Mouse (Mus musculus): ENCODE measurements at regions not wholly inside any gene's neighbourhood (a gene's known extent, or its start where the extent isn't known, plus 50 kb on each side); places are given as distances from the start of the nearest gene placed in this dataset.

GRCm38 (mm10) chr7:70712141-70712540 is 345.6 kb upstream of the Nr2f2 start:
- Histone ChIP-seq H3K27ac (ENCODE audit: insufficient read depth, low read depth, low read length) (no peak overlapping the region), H3K4me3 (ENCODE audit: insufficient read depth, low read depth, low read length) (no peak overlapping the region), H3K4me1 (ENCODE audit: control insufficient read depth, insufficient read depth, low read length) (no peaks in the 10 kb centered on the region)
- no peak for TF ChIP-seq POLR2A (IDR thresholded peaks at IDR 0.05; ENCODE audit: insufficient read depth, low read depth, low read length)
- no peak for TF ChIP-seq CTCF (IDR thresholded peaks at IDR 0.05; ENCODE audit: insufficient read depth, low read depth, low read length)
- WGBS = 56% methylated on average over 6 of the region's 6 CpGs

GRCm38 (mm10) chr7:70706281-70706680 is 339.7 kb upstream of the Nr2f2 start:
- TF ChIP-seq POLR2A (IDR thresholded peaks at IDR 0.05; ENCODE audit: insufficient read depth, low read depth, low read length) (no peak), CTCF (IDR thresholded peaks at IDR 0.05; ENCODE audit: insufficient read depth, low read depth, low read length) (no peak)
- WGBS = 46% methylated on average over 9 of the region's 9 CpGs
- no peak overlapping the region for H3K27ac ChIP-seq (ENCODE audit: insufficient read depth, low read depth, low read length)
- no peak overlapping the region for H3K4me3 ChIP-seq (ENCODE audit: insufficient read depth, low read depth, low read length)
- H3K4me1 ChIP-seq (ENCODE audit: control insufficient read depth, insufficient read depth, low read length) = no peaks in the 10 kb centered on the region

GRCm38 (mm10) chr7:70703784-70704183 is 337.2 kb upstream of the Nr2f2 start:
- no peak overlapping the region for H3K4me3 ChIP-seq (ENCODE audit: insufficient read depth, low read depth, low read length)
- no peak overlapping the region for H3K27ac ChIP-seq (ENCODE audit: insufficient read depth, low read depth, low read length)
- TF ChIP-seq CTCF (IDR thresholded peaks at IDR 0.05; ENCODE audit: insufficient read depth, low read depth, low read length) (no peak), POLR2A (IDR thresholded peaks at IDR 0.05; ENCODE audit: insufficient read depth, low read depth, low read length) (no peak)
- H3K4me1 ChIP-seq (ENCODE audit: control insufficient read depth, insufficient read depth, low read length) = no peaks in the 10 kb centered on the region
- WGBS = 83% methylated on average over 1 of the region's 1 CpGs

- Histone ChIP-seq H3K4me1 (ENCODE audit: control insufficient read depth, insufficient read depth, low read length) (no peaks in the 10 kb centered on the region), H3K27ac (ENCODE audit: insufficient read depth, low read depth, low read length) (no peak overlapping the region), H3K4me3 (ENCODE audit: insufficient read depth, low read depth, low read length) (no peak overlapping the region)
- TF ChIP-seq POLR2A (IDR thresholded peaks at IDR 0.05; ENCODE audit: insufficient read depth, low read depth, low read length) (no peak), CTCF (IDR thresholded peaks at IDR 0.05; ENCODE audit: insufficient read depth, low read depth, low read length) (no peak)
- WGBS = 78% methylated on average over 4 of the region's 4 CpGs
These were observed 333.9 kb upstream of the Nr2f2 start for GRCm38 (mm10) chr7:70700461-70700860.

- H3K27ac ChIP-seq (ENCODE audit: insufficient read depth, low read depth, low read length) = no peak overlapping the region
- TF ChIP-seq CTCF (IDR thresholded peaks at IDR 0.05; ENCODE audit: insufficient read depth, low read depth, low read length) = no peak
- TF ChIP-seq POLR2A (IDR thresholded peaks at IDR 0.05; ENCODE audit: insufficient read depth, low read depth, low read length) = no peak
- H3K4me3 ChIP-seq (ENCODE audit: insufficient read depth, low read depth, low read length) = no peak overlapping the region
- H3K4me1 ChIP-seq (ENCODE audit: control insufficient read depth, insufficient read depth, low read length) = no peaks in the 10 kb centered on the region
- WGBS = 82% methylated on average over 2 of the region's 2 CpGs
These were observed 332.9 kb upstream of the Nr2f2 start for GRCm38 (mm10) chr7:70699391-70699790.

GRCm38 (mm10) chr7:70698986-70699385 is 332.5 kb upstream of the Nr2f2 start:
- no peak for TF ChIP-seq CTCF (IDR thresholded peaks at IDR 0.05; ENCODE audit: insufficient read depth, low read depth, low read length)
- no peak for TF ChIP-seq POLR2A (IDR thresholded peaks at IDR 0.05; ENCODE audit: insufficient read depth, low read depth, low read length)
- H3K4me3 ChIP-seq (ENCODE audit: insufficient read depth, low read depth, low read length) = no peak overlapping the region
- 84% methylated on average over 2 of the region's 2 CpGs for WGBS

GRCm38 (mm10) chr7:70692160-70692559 is 325.6 kb upstream of the Nr2f2 start:
- Histone ChIP-seq H3K4me3 (ENCODE audit: insufficient read depth, low read depth, low read length) (no peak overlapping the region), H3K4me1 (ENCODE audit: control insufficient read depth, insufficient read depth, low read length) (no peaks in the 10 kb centered on the region), H3K27ac (ENCODE audit: insufficient read depth, low read depth, low read length) (no peak overlapping the region)
- TF ChIP-seq POLR2A (IDR thresholded peaks at IDR 0.05; ENCODE audit: insufficient read depth, low read depth, low read length) (no peak), CTCF (IDR thresholded peaks at IDR 0.05; ENCODE audit: insufficient read depth, low read depth, low read length) (no peak)
- WGBS = 64% methylated on average over 4 of the region's 4 CpGs

More at GRCm38 (mm10) chr7:70698986-70699385, 332.5 kb upstream of the Nr2f2 start:
- no peak overlapping the region for H3K27ac ChIP-seq (ENCODE audit: insufficient read depth, low read depth, low read length)
- no peaks in the 10 kb centered on the region for H3K4me1 ChIP-seq (ENCODE audit: control insufficient read depth, insufficient read depth, low read length)

GRCm38 (mm10) chr7:70690845-70691244 is 324.3 kb upstream of the Nr2f2 start:
- H3K4me3 ChIP-seq (ENCODE audit: insufficient read depth, low read depth, low read length) = no peak overlapping the region
- 97% methylated on average over 7 of the region's 7 CpGs for WGBS
- H3K27ac ChIP-seq (ENCODE audit: insufficient read depth, low read depth, low read length) = no peak overlapping the region
- no peaks in the 10 kb centered on the region for H3K4me1 ChIP-seq (ENCODE audit: control insufficient read depth, insufficient read depth, low read length)
- TF ChIP-seq POLR2A (IDR thresholded peaks at IDR 0.05; ENCODE audit: insufficient read depth, low read depth, low read length) (no peak), CTCF (IDR thresholded peaks at IDR 0.05; ENCODE audit: insufficient read depth, low read depth, low read length) (no peak)

- Histone ChIP-seq H3K27ac (ENCODE audit: insufficient read depth, low read depth, low read length) (no peak overlapping the region), H3K4me3 (ENCODE audit: insufficient read depth, low read depth, low read length) (no peak overlapping the region), H3K4me1 (ENCODE audit: control insufficient read depth, insufficient read depth, low read length) (no peaks in the 10 kb centered on the region)
- WGBS = 92% methylated on average over 2 of the region's 2 CpGs
- TF ChIP-seq CTCF (IDR thresholded peaks at IDR 0.05; ENCODE audit: insufficient read depth, low read depth, low read length) = no peak
- TF ChIP-seq POLR2A (IDR thresholded peaks at IDR 0.05; ENCODE audit: insufficient read depth, low read depth, low read length) = no peak
These were observed 302.5 kb upstream of the Nr2f2 start for GRCm38 (mm10) chr7:70669065-70669464.

GRCm38 (mm10) chr7:70660162-70660561 is 293.6 kb upstream of the Nr2f2 start:
- WGBS = 46% methylated on average over 5 of the region's 5 CpGs
- Histone ChIP-seq H3K4me1 (ENCODE audit: control insufficient read depth, insufficient read depth, low read length) (no peaks in the 10 kb centered on the region), H3K27ac (ENCODE audit: insufficient read depth, low read depth, low read length) (no peak overlapping the region), H3K4me3 (ENCODE audit: insufficient read depth, low read depth, low read length) (no peak overlapping the region)
- TF ChIP-seq CTCF (IDR thresholded peaks at IDR 0.05; ENCODE audit: insufficient read depth, low read depth, low read length) (no peak), POLR2A (IDR thresholded peaks at IDR 0.05; ENCODE audit: insufficient read depth, low read depth, low read length) (no peak)
